Comparison of ENCODE assay signal across 8 mouse cellular contexts in the genomic region with DNA sequence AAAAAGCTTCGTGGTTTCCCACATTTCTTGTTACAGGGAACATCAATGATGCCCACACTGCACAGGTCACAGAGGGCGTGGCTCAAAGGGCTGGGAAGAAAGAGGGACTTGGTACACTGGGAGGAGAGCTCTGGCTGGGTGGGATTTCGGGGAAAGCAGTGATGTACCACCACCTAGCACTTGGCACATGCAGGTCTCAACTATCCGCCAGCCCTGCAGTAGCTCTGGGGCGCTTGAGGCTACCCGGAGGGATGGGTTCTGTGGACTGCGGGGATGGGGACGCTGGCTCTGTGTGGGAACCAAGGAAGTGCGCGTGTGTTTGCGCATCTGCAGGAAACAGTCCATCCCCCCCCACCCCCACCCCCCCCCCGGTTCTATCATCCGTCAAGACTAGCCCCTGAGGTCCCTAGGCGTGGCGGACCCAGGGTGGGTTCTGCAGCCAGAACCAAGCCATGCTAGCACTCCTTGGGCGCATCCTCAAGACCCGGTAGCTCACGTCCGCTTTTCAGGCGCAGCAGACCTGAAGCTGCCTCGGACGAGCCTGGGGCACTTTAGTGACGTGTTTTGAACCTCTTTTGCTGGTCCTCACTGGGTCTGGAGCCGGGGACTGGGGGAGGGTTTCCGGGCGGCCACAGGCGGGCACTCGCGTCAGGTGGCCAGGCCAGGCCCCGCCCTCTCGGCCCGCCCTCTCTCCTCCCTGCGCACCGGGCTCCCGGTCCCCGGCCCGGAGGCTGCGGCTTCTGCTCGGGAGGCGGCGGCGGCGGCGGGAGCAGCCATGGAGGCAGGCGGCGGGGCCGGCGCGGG. TPM values are rescaled to one million over a fixed set of nuclear protein-coding genes. Genes with fewer than 3 reads are reported as not detected.
DNase-seq lines count a peak whose midpoint lies in the region; ATAC-seq and TF ChIP-seq lines count a peak whose summit lies in the region.

A gene (plus strand): TSS at position 400 of the 804 bp plus-strand sequence.

- no peak within 1 kb of the TSS for H3K27ac ChIP-seq in thymus, adult 2 months (ENCODE audit: control insufficient read depth, insufficient read depth, low read length)
- H3K27ac ChIP-seq in intestine, postnatal 0 days (ENCODE audit: low read depth, low read length): no peak within 1 kb of the TSS
- peak within 1 kb of the TSS; percentile 81 for H3K27ac ChIP-seq in limb, embryonic 10.5 days
- H3K27ac ChIP-seq in midbrain, embryonic 12.5 days (replicated peaks): peak within 1 kb of the TSS; percentile 56; the same call in 1 of the 2 replicates

- peak within 1 kb of the TSS; percentile 42 for H3K4me3 ChIP-seq in thymus, adult 2 months (ENCODE audit: control insufficient read depth, insufficient read depth, low read length)
- H3K4me3 ChIP-seq in intestine, postnatal 0 days (ENCODE audit: low read depth, low read length): peak within 1 kb of the TSS; percentile 56
- H3K4me3 ChIP-seq in limb, embryonic 10.5 days: peak within 1 kb of the TSS; percentile 77
- H3K4me3 ChIP-seq in midbrain, embryonic 12.5 days: peak within 1 kb of the TSS; percentile 71

- no peak for TF ChIP-seq POLR2A in thymus, adult 2 months (IDR thresholded peaks at IDR 0.05; ENCODE audit: control insufficient read depth, extremely low read depth, insufficient read depth, low read length, poor library complexity)

- DNase-seq in thymus, adult 2 months: peak; percentile 21
- DNase-seq in thymus, adult 18-20 months: no peak
- peak; percentile 80 for DNase-seq in embryo, embryonic 9.5 days (ENCODE audit: extremely low spot score)
- DNase-seq in limb, embryonic 10.5 days (ENCODE audit: low spot score): peak; percentile 86
- DNase-seq in splenic B cell, adult 2 months (ENCODE audit: low read depth, low spot score): peak; percentile 32

- WGBS in thymus, adult 2 months: 2% methylated on average over 49 of the region's 49 CpGs
- under 1% methylated on average over 46 of the region's 49 CpGs for WGBS in intestine, postnatal 0 days
- under 1% methylated on average over 49 of the region's 49 CpGs for WGBS in limb, embryonic 10.5 days
- WGBS in midbrain, embryonic 12.5 days: 0% methylated on average over 35 of the region's 49 CpGs

- peak; percentile 70 for ATAC-seq in granulocyte monocyte progenitor cell, adult 5-6 weeks (replicated peaks; ENCODE audit: poor library complexity, severe bottlenecking)
- ATAC-seq in intestine, postnatal 0 days: peak; percentile 79
- ATAC-seq in midbrain, embryonic 12.5 days (ENCODE audit: low FRiP score, low read depth): peak; percentile 96

- TF ChIP-seq CTCF in thymus, adult 2 months (IDR thresholded peaks at IDR 0.05; ENCODE audit: borderline replicate concordance, control insufficient read depth, extremely low read depth, insufficient read depth, low read length, poor library complexity): no peak
- TF ChIP-seq CTCF in intestine, postnatal 0 days (IDR thresholded peaks at IDR 0.05; ENCODE audit: low read depth): no peak

- no peaks in the 10 kb centered on the region for H3K36me3 ChIP-seq in thymus, adult 2 months (ENCODE audit: control insufficient read depth, insufficient read depth, low read length)
- no peaks in the 10 kb centered on the region for H3K36me3 ChIP-seq in intestine, postnatal 0 days (ENCODE audit: control insufficient read depth, insufficient read depth)
- peaks cover 12% of the 10 kb centered on the region for H3K36me3 ChIP-seq in limb, embryonic 10.5 days
- 0 out of 2 replicates have a peak, but pooled peaks cover 4% of the 10 kb centered on the region for H3K36me3 ChIP-seq in midbrain, embryonic 12.5 days
- no peaks in the 10 kb centered on the region for H3K36me3 ChIP-seq in splenic B cell, adult 2 months (ENCODE audit: control insufficient read depth, insufficient read depth, low read length, poor library complexity, severe bottlenecking)

- peaks cover 30% of the 10 kb centered on the region for H3K27me3 ChIP-seq in thymus, adult 2 months (ENCODE audit: control insufficient read depth, insufficient read depth, low read length)
- peaks cover 33% of the 10 kb centered on the region for H3K27me3 ChIP-seq in intestine, postnatal 0 days (replicated peaks; ENCODE audit: control insufficient read depth, insufficient read depth, low read length)
- H3K27me3 ChIP-seq in limb, embryonic 10.5 days (ENCODE audit: low read depth, poor library complexity, severe bottlenecking): peaks cover 38% of the 10 kb centered on the region
- H3K27me3 ChIP-seq in midbrain, embryonic 12.5 days: peaks cover 28% of the 10 kb centered on the region
- no peaks in the 10 kb centered on the region for H3K27me3 ChIP-seq in splenic B cell, adult 2 months (ENCODE audit: control insufficient read depth, insufficient read depth, low read length, poor library complexity, severe bottlenecking)

- H3K9ac ChIP-seq in intestine, postnatal 0 days (ENCODE audit: low read depth, low read length): peak within 1 kb of the TSS; percentile 40; the same call in 1 of the 2 replicates
- H3K9ac ChIP-seq in midbrain, embryonic 12.5 days (replicated peaks): peak within 1 kb of the TSS; percentile 78

- H3K4me2 ChIP-seq in intestine, postnatal 0 days (replicated peaks; ENCODE audit: low read depth): peak within 1 kb of the TSS; percentile 92
- peak within 1 kb of the TSS; percentile 87 for H3K4me2 ChIP-seq in midbrain, embryonic 12.5 days (replicated peaks)

- peaks cover 7% of the 10 kb centered on the region for H3K4me1 ChIP-seq in thymus, adult 2 months (replicated peaks; ENCODE audit: control insufficient read depth, insufficient read depth, low read length)
- 0 out of 2 replicates have a peak, but pooled peaks cover 3% of the 10 kb centered on the region for H3K4me1 ChIP-seq in intestine, postnatal 0 days (replicated peaks; ENCODE audit: control insufficient read depth, insufficient read depth, low read length)
- H3K4me1 ChIP-seq in limb, embryonic 10.5 days: peaks cover 21% of the 10 kb centered on the region
- peaks cover 15% of the 10 kb centered on the region for H3K4me1 ChIP-seq in midbrain, embryonic 12.5 days

- H3K9me3 ChIP-seq in intestine, postnatal 0 days (ENCODE audit: control insufficient read depth): no peaks in the 10 kb centered on the region
- H3K9me3 ChIP-seq in limb, embryonic 10.5 days (replicated peaks): no peaks in the 10 kb centered on the region
- H3K9me3 ChIP-seq in midbrain, embryonic 12.5 days: no peaks in the 10 kb centered on the region

RNA-seq across cellular contexts. Expression of the gene that starts here (rescaled TPM):
- 0.61 and 1.3 TPM in 2 replicates for polyA plus RNA-seq in thymus, adult 2 months (2012; rRNA removed)
- total RNA-seq in granulocyte monocyte progenitor cell, adult 5-6 weeks (2014; fragmentation: Nextera tagmentation): not detected in 2 replicates
- total RNA-seq in granulocyte monocyte progenitor cell, adult 5-6 weeks (2017): not detected in 2 replicates
- 3.3 and 4.0 TPM in 2 replicates for polyA plus RNA-seq in intestine, postnatal 0 days (2015; fragmentation: Nextera tagmentation; extraction: Ambion mirVana)
- 19.4 and 29.8 TPM in 2 replicates for polyA plus RNA-seq in limb, embryonic 10.5 days (2016; fragmentation: Nextera tagmentation; extraction: Ambion mirVana)
- polyA plus RNA-seq in midbrain, embryonic 12.5 days (2016; fragmentation: Nextera tagmentation; extraction: Ambion mirVana): 27.2 and 32.9 TPM in 2 replicates

Comparison
In these comparisons a context has a peak if more than half of its experiments do, and no peak if none do; other contexts are left out.
1. DNase-seq: peak in thymus, adult 2 months (single experiment), embryo, embryonic 9.5 days (single experiment), limb, embryonic 10.5 days (single experiment) and splenic B cell, adult 2 months (single experiment); none in thymus, adult 18-20 months (0 of 2).
2. Peak in ATAC-seq in granulocyte monocyte progenitor cell, adult 5-6 weeks; RNA of the gene not detected or under 1 TPM.
3. H3K27ac ChIP-seq: peak in limb, embryonic 10.5 days (single experiment) and midbrain, embryonic 12.5 days (single experiment); none in thymus, adult 2 months (single experiment) and intestine, postnatal 0 days (single experiment).
4. Peak in every context shown above with its lines, with median percentiles within 50 percentile points of each other: H3K4me3 ChIP-seq and ATAC-seq.